Mouse (Mus musculus): ENCODE data around the gene Itpr1.

DNA sequence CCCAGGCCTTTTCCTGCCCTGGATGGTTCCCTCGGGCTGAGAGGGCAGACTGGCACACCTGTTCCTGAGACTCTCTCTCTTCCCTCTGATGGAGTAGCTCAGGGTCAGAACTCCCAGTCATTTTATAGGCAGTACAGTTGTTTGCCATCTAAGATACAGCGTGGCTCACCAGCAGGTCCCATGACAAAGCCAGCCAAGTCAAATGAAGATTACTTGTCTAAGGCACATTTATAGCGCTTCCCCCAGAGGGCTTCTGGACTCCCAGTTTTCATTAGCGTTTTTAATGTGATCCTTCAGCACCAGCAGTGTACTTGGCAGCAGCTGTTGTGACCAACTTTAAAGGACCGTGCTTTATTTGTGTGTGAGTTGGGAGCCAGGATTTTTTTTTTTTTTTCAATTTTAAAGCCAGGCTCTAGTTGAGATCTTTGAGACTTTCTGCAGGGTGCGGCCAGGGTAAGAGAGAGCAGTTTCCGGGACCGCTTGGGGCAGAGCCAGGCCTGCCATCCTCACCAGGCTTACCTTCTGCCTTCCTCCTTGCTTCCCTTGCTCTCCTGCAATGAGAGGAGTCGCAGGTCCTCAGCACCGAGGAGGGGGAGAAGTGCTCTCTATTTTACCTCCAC is 281.4 kb downstream of the Itpr1 start:
- TF ChIP-seq CTCF (conservative IDR thresholded peaks at IDR 0.05; ENCODE audit: insufficient read depth, insufficient read length, low read depth, low read length) (no peak), POLR2A (IDR thresholded peaks at IDR 0.05; ENCODE audit: low read depth, low read length) (no peak)
